Mouse (Mus musculus): ENCODE results near the gene Rgs6.

DNA sequence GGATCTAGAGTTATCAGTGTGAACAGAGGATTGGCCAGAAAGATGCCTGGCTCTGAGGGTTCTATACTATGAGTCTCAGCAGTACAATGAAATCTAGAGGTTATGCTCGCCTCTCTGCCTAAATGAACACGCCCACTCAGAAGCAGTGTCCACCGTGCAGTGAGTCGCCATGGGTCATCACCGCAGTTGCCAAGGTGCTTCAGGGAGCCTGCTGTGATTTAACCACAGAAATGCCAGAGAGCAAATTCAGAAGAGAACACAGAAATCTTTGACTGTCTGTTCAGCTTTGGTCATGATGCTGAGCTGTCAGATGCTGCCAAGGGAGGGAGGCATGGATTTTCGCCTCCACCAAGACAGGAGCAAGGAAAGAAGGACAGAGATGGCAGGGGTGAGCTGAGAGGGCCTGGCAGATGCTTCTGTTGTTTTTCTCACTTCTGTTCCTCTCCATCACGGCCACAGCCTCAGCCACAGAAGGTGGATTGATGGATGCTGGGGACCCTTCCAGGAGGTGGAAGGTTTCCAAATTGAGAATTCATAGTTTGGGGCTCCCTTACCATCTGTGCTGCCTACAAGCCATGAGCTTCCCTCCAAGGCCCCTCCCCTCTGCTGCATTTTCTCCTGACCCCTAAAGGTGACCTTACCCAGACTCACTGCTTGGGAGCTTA lies 445.2 kb downstream of the Rgs6 start:
- TF ChIP-seq CTCF (IDR thresholded peaks at IDR 0.05; ENCODE audit: borderline replicate concordance, extremely low read depth, insufficient read depth, insufficient read length) (no peak), POLR2A (IDR thresholded peaks at IDR 0.05; ENCODE audit: borderline replicate concordance, extremely low read depth, insufficient read depth, insufficient read length, poor library complexity, severe bottlenecking) (no peak)

All from brain, embryonic 14.5 days (tissue).